21 mouse cellular contexts compared by ENCODE assay signal in genomic region chr7:125519715-125520114, GRCm38 (mm10). TPM values are rescaled to one million over a fixed set of nuclear protein-coding genes. Genes with fewer than 3 reads are reported as not detected.
DNase-seq lines count a peak whose midpoint lies in the region; ATAC-seq and TF ChIP-seq lines count a peak whose summit lies in the region.
"Had no signal": no experiment of that assay in that cellular context is flagged by ENCODE, and none has a peak within 500 bp of the region (broad histone marks: within the 10 kb centered on the region; RNA-seq: fewer than 3 reads in every experiment).

No protein-coding gene starts in this region.

- H3K4me2 ChIP-seq in stomach, embryonic 15.5 days = no peak overlapping the region
- no peak overlapping the region for H3K4me2 ChIP-seq in stomach, postnatal 0 days (replicated peaks; ENCODE audit: low read depth)
- H3K4me2 ChIP-seq in liver, embryonic 15.5 days = peak overlapping the region; percentile 21
- H3K4me2 ChIP-seq: embryonic facial prominence, embryonic 13.5 days; heart, embryonic 13.5 days; hindbrain, embryonic 12.5 days had no signal

- H3K27ac ChIP-seq in stomach, embryonic 15.5 days = no peak overlapping the region
- no peak overlapping the region for H3K27ac ChIP-seq in stomach, postnatal 0 days (replicated peaks)
- H3K27ac ChIP-seq in liver, embryonic 15.5 days (replicated peaks) = peak overlapping the region; percentile 65
- H3K27ac ChIP-seq in thymus, adult 2 months (ENCODE audit: control insufficient read depth, insufficient read depth, low read length) = no peak overlapping the region
- H3K27ac ChIP-seq: embryonic facial prominence, embryonic 13.5 days; gastrocnemius, adult 2 months; heart, embryonic 13.5 days; hindbrain, embryonic 12.5 days had no signal

- intact Hi-C loops in heart, postnatal 36 days (cut with DNase I) = no loop called here

- 69% methylated on average over 3 of the region's 3 CpGs for WGBS in stomach, embryonic 15.5 days
- 75% methylated on average over 3 of the region's 3 CpGs for WGBS in stomach, postnatal 0 days
- WGBS in liver, embryonic 15.5 days (ENCODE audit: insufficient replicate concordance) = 30% methylated on average over 3 of the region's 3 CpGs
- WGBS in thymus, adult 2 months = 99% methylated on average over 3 of the region's 3 CpGs

- peak; percentile 76 for DNase-seq in heart, adult 11 months
- DNase-seq in heart, postnatal 36 days = no peak
- DNase-seq in stomach, postnatal 0 days (ENCODE audit: low spot score) = no peak
- no peak for DNase-seq in right cerebral cortex, adult 18-20 months
- no peak for DNase-seq in thymus, adult 2 months
- DNase-seq: adrenal gland, postnatal 14 days; cerebellum, adult 18-20 months; cerebellum, adult 9-11 months; cerebellum, postnatal 36 days; gastrocnemius, adult 2 months; gastrocnemius, postnatal 25 days; heart, postnatal 4 days had no signal

- ATAC-seq in stomach, embryonic 15.5 days (ENCODE audit: insufficient read depth, low FRiP score, low read depth) = peak; percentile 64; the same call in 1 of the 2 replicates
- no peak for ATAC-seq in stomach, postnatal 0 days (ENCODE audit: low FRiP score, low TSS enrichment)
- ATAC-seq in liver, embryonic 15.5 days (ENCODE audit: insufficient read depth) = peak; percentile 69
- ATAC-seq: activated CD4-positive, CD25-positive, alpha-beta regulatory T cell, adult 4 months; forebrain, embryonic 14.5 days; hindbrain, embryonic 16.5 days; Patski had no signal

- no peaks in the 10 kb centered on the region for H3K36me3 ChIP-seq in stomach, embryonic 15.5 days
- H3K36me3 ChIP-seq in stomach, postnatal 0 days (ENCODE audit: control insufficient read depth, insufficient read depth, low read length) = no peaks in the 10 kb centered on the region
- no peaks in the 10 kb centered on the region for H3K36me3 ChIP-seq in liver, embryonic 15.5 days (replicated peaks)
- no peaks in the 10 kb centered on the region for H3K36me3 ChIP-seq in thymus, adult 2 months (ENCODE audit: control insufficient read depth, insufficient read depth, low read length)
- H3K36me3 ChIP-seq: embryonic facial prominence, embryonic 13.5 days; heart, embryonic 13.5 days; hindbrain, embryonic 12.5 days had no signal

- TF ChIP-seq POLR2A in thymus, adult 2 months (IDR thresholded peaks at IDR 0.05; ENCODE audit: control insufficient read depth, extremely low read depth, insufficient read depth, low read length, poor library complexity) = no peak

- no peak overlapping the region for H3K9ac ChIP-seq in stomach, embryonic 15.5 days
- H3K9ac ChIP-seq in stomach, postnatal 0 days (ENCODE audit: low read length) = no peak overlapping the region
- H3K9ac ChIP-seq in liver, embryonic 15.5 days = peak overlapping the region; percentile 11; the same call in 1 of the 2 replicates
- H3K9ac ChIP-seq: embryonic facial prominence, embryonic 13.5 days; heart, embryonic 13.5 days; hindbrain, embryonic 12.5 days had no signal

- no peaks in the 10 kb centered on the region for H3K4me1 ChIP-seq in stomach, embryonic 15.5 days
- no peaks in the 10 kb centered on the region for H3K4me1 ChIP-seq in stomach, postnatal 0 days (replicated peaks; ENCODE audit: control insufficient read depth, insufficient read depth)
- H3K4me1 ChIP-seq in liver, embryonic 15.5 days (replicated peaks) = peaks cover 76% of the 10 kb centered on the region
- 0 out of 2 replicates have a peak, but pooled peaks cover 2% of the 10 kb centered on the region for H3K4me1 ChIP-seq in thymus, adult 2 months (replicated peaks; ENCODE audit: control insufficient read depth, insufficient read depth, low read length)
- H3K4me1 ChIP-seq: hindbrain, embryonic 12.5 days had no signal

- TF ChIP-seq EP300 in stomach, postnatal 0 days (optimal IDR thresholded peaks at IDR 0.05) = no peak

- H3K27me3 ChIP-seq in stomach, embryonic 15.5 days (replicated peaks) = no peaks in the 10 kb centered on the region
- H3K27me3 ChIP-seq in stomach, postnatal 0 days (ENCODE audit: control insufficient read depth, insufficient read depth, low read length) = no peaks in the 10 kb centered on the region
- no peaks in the 10 kb centered on the region for H3K27me3 ChIP-seq in liver, embryonic 15.5 days
- H3K27me3 ChIP-seq in thymus, adult 2 months (ENCODE audit: control insufficient read depth, insufficient read depth, low read length) = no peaks in the 10 kb centered on the region
- H3K27me3 ChIP-seq: embryonic facial prominence, embryonic 13.5 days; heart, embryonic 13.5 days; hindbrain, embryonic 12.5 days had no signal

- no peak overlapping the region for H3K4me3 ChIP-seq in stomach, embryonic 15.5 days (replicated peaks)
- H3K4me3 ChIP-seq in stomach, postnatal 0 days (ENCODE audit: low read depth, low read length) = no peak overlapping the region
- H3K4me3 ChIP-seq in liver, embryonic 15.5 days (replicated peaks) = no peak overlapping the region
- H3K4me3 ChIP-seq in thymus, adult 2 months (ENCODE audit: control insufficient read depth, insufficient read depth, low read length) = no peak overlapping the region
- H3K4me3 ChIP-seq: embryonic facial prominence, embryonic 13.5 days; gastrocnemius, adult 2 months; heart, embryonic 13.5 days; hindbrain, embryonic 12.5 days had no signal

- TF ChIP-seq CTCF in stomach, postnatal 0 days (IDR thresholded peaks at IDR 0.05; ENCODE audit: low read depth) = no peak
- TF ChIP-seq CTCF in thymus, adult 2 months (IDR thresholded peaks at IDR 0.05; ENCODE audit: borderline replicate concordance, control insufficient read depth, extremely low read depth, insufficient read depth, low read length, poor library complexity) = no peak

- no peaks in the 10 kb centered on the region for H3K9me3 ChIP-seq in stomach, embryonic 15.5 days
- H3K9me3 ChIP-seq in stomach, postnatal 0 days (ENCODE audit: control insufficient read depth, low read length) = no peaks in the 10 kb centered on the region
- no peaks in the 10 kb centered on the region for H3K9me3 ChIP-seq in liver, embryonic 15.5 days (replicated peaks)
- H3K9me3 ChIP-seq: embryonic facial prominence, embryonic 13.5 days; heart, embryonic 13.5 days; hindbrain, embryonic 12.5 days had no signal

RNA-seq across cellular contexts. Expression of gene Nsmce1, which starts 28.3 kb away (rescaled TPM):
- 10 to 100 TPM; 32.3 to 37.0 TPM for total RNA-seq in heart, postnatal 36 days (2021)
- 111 and 121 TPM in 2 replicates for polyA plus RNA-seq in stomach, embryonic 15.5 days (2015; fragmentation: Nextera tagmentation; extraction: Ambion mirVana)
- 77.0 and 77.9 TPM in 2 replicates for polyA plus RNA-seq in stomach, postnatal 0 days (2015; fragmentation: Nextera tagmentation; extraction: Ambion mirVana)
- 73.8 and 75.2 TPM in 2 replicates for polyA plus RNA-seq in liver, embryonic 15.5 days (2015; fragmentation: Nextera tagmentation; extraction: Ambion mirVana)
- 93.7 and 111 TPM in 2 replicates for polyA plus RNA-seq in thymus, adult 2 months (2012; rRNA removed)

RNA-seq across cellular contexts. Expression of gene Il4ra, which starts 32.2 kb away (rescaled TPM):
- 10 to 100 TPM; 13.2 to 19.1 TPM for total RNA-seq in heart, postnatal 36 days (2021)
- polyA plus RNA-seq in stomach, embryonic 15.5 days (2015; fragmentation: Nextera tagmentation; extraction: Ambion mirVana) = 9.5 and 10.1 TPM in 2 replicates
- 13.4 and 13.9 TPM in 2 replicates for polyA plus RNA-seq in stomach, postnatal 0 days (2015; fragmentation: Nextera tagmentation; extraction: Ambion mirVana)
- 4.6 and 6.4 TPM in 2 replicates for polyA plus RNA-seq in liver, embryonic 15.5 days (2015; fragmentation: Nextera tagmentation; extraction: Ambion mirVana)
- 141 and 189 TPM in 2 replicates for polyA plus RNA-seq in thymus, adult 2 months (2012; rRNA removed)
